11 mouse cellular contexts compared by ENCODE assay signal in genomic region chr6:86667061-86667460, GRCm38 (mm10). TPM values are rescaled to one million over a fixed set of nuclear protein-coding genes. Genes with fewer than 3 reads are reported as not detected.
A peak's percentile ranks its signal among the peaks of the same experiment; 100 is the strongest.
DNase-seq lines count a peak whose midpoint lies in the region; ATAC-seq and TF ChIP-seq lines count a peak whose summit lies in the region.
"Had no signal": no experiment of that assay in that cellular context is flagged by ENCODE, and none has a peak within 500 bp of the region (broad histone marks: within the 10 kb centered on the region; RNA-seq: fewer than 3 reads in every experiment).

No protein-coding gene starts in this region.

- peaks cover 29% of the 10 kb centered on the region for H3K36me3 ChIP-seq in forebrain, postnatal 0 days (ENCODE audit: insufficient read depth)
- no peaks in the 10 kb centered on the region; the same call in 1 of the 2 replicates for H3K36me3 ChIP-seq in forebrain, embryonic 11.5 days (ENCODE audit: control insufficient read depth, insufficient read depth, low read length)
- peaks cover 1% of the 10 kb centered on the region; the same call in 1 of the 2 replicates for H3K36me3 ChIP-seq in testis, adult 2 months (ENCODE audit: control insufficient read depth, insufficient read depth, low read length)
- peaks cover 19% of the 10 kb centered on the region for H3K36me3 ChIP-seq in macrophage (ENCODE audit: inconsistent target)
- H3K36me3 ChIP-seq in stomach, postnatal 0 days (ENCODE audit: control insufficient read depth, insufficient read depth, low read length) = peaks cover 5% of the 10 kb centered on the region; the same call in 1 of the 2 replicates

- no peaks in the 10 kb centered on the region for H3K9me3 ChIP-seq in forebrain, postnatal 0 days (ENCODE audit: low read length)
- H3K9me3 ChIP-seq in forebrain, embryonic 11.5 days (ENCODE audit: control insufficient read depth, low read length) = no peaks in the 10 kb centered on the region
- H3K9me3 ChIP-seq in stomach, postnatal 0 days (ENCODE audit: control insufficient read depth, low read length) = no peaks in the 10 kb centered on the region

- no peak for DNase-seq in forebrain, postnatal 0 days
- DNase-seq in forebrain, embryonic 11.5 days (ENCODE audit: low spot score) = no peak
- no peak for DNase-seq in testis, postnatal 14 days (ENCODE audit: low spot score)
- no peak for DNase-seq in stomach, postnatal 0 days (ENCODE audit: low spot score)
- no peak for DNase-seq in gastrocnemius, adult 18-20 months (ENCODE audit: low spot score)
- DNase-seq: kidney, postnatal 25 days; right cerebral cortex, adult 18-20 months; thymus, adult 18-20 months had no signal

- 91% methylated on average over 10 of the region's 10 CpGs for WGBS in forebrain, postnatal 0 days
- WGBS in forebrain, embryonic 11.5 days = 93% methylated on average over 10 of the region's 10 CpGs
- 94% methylated on average over 10 of the region's 10 CpGs for WGBS in macrophage (ENCODE audit: missing documents)
- 81% methylated on average over 10 of the region's 10 CpGs for WGBS in stomach, postnatal 0 days

- no peaks in the 10 kb centered on the region for H3K27me3 ChIP-seq in forebrain, postnatal 0 days (ENCODE audit: insufficient read depth, low read length)
- H3K27me3 ChIP-seq in forebrain, embryonic 11.5 days (ENCODE audit: control insufficient read depth, insufficient read depth, low read length) = no peaks in the 10 kb centered on the region
- no peaks in the 10 kb centered on the region for H3K27me3 ChIP-seq in testis, adult 2 months (ENCODE audit: control insufficient read depth, insufficient read depth, low read length)
- no peaks in the 10 kb centered on the region for H3K27me3 ChIP-seq in stomach, postnatal 0 days (ENCODE audit: control insufficient read depth, insufficient read depth, low read length)

- H3K9ac ChIP-seq in forebrain, postnatal 0 days = no peak overlapping the region
- no peak overlapping the region for H3K9ac ChIP-seq in forebrain, embryonic 11.5 days (ENCODE audit: low read length)
- no peak overlapping the region for H3K9ac ChIP-seq in stomach, postnatal 0 days (ENCODE audit: low read length)

- TF ChIP-seq POLR2A in testis, adult 2 months (IDR thresholded peaks at IDR 0.05; ENCODE audit: control insufficient read depth, low read depth, low read length) = no peak

- peaks cover 10% of the 10 kb centered on the region for H3K4me1 ChIP-seq in forebrain, postnatal 0 days (ENCODE audit: insufficient read depth)
- peaks cover 3% of the 10 kb centered on the region; the same call in 1 of the 2 replicates for H3K4me1 ChIP-seq in forebrain, embryonic 11.5 days (replicated peaks; ENCODE audit: control insufficient read depth, insufficient read depth, low read length)
- H3K4me1 ChIP-seq in testis, adult 2 months (ENCODE audit: control insufficient read depth, insufficient read depth, low read length) = peaks cover 7% of the 10 kb centered on the region
- H3K4me1 ChIP-seq in stomach, postnatal 0 days (replicated peaks; ENCODE audit: control insufficient read depth, insufficient read depth) = no peaks in the 10 kb centered on the region

- no peak for ATAC-seq in forebrain, postnatal 0 days
- no peak for ATAC-seq in forebrain, embryonic 11.5 days (replicated peaks; ENCODE audit: low FRiP score)
- no peak for ATAC-seq in stomach, postnatal 0 days (ENCODE audit: low FRiP score, low TSS enrichment)
- ATAC-seq in megakaryocyte progenitor cell, adult 5-6 weeks (replicated peaks; ENCODE audit: poor library complexity) = no peak

- H3K79me2 ChIP-seq in macrophage (ENCODE audit: inconsistent target) = peaks cover 47% of the 10 kb centered on the region; the same call in 1 of the 2 replicates

- TF ChIP-seq EP300 in stomach, postnatal 0 days (optimal IDR thresholded peaks at IDR 0.05) = no peak

- TF ChIP-seq CTCF in forebrain, postnatal 0 days (IDR thresholded peaks at IDR 0.05; ENCODE audit: low read depth) = no peak
- TF ChIP-seq CTCF in testis, adult 2 months (IDR thresholded peaks at IDR 0.05; ENCODE audit: control insufficient read depth, insufficient read depth, insufficient replicate concordance, low read depth, low read length) = no peak
- no peak for TF ChIP-seq CTCF in stomach, postnatal 0 days (IDR thresholded peaks at IDR 0.05; ENCODE audit: low read depth)

- H3K4me2 ChIP-seq in forebrain, postnatal 0 days (ENCODE audit: low read depth) = peak overlapping the region; percentile 77; the same call in 1 of the 2 replicates
- H3K4me2 ChIP-seq in forebrain, embryonic 11.5 days (ENCODE audit: low read depth, low read length, severe bottlenecking) = no peak overlapping the region
- peak overlapping the region; percentile 85; the same call in 1 of the 2 replicates for H3K4me2 ChIP-seq in stomach, postnatal 0 days (replicated peaks; ENCODE audit: low read depth)

- no peak overlapping the region for H3K27ac ChIP-seq in forebrain, postnatal 0 days (ENCODE audit: low read depth, low read length)
- no peak overlapping the region for H3K27ac ChIP-seq in forebrain, embryonic 11.5 days (ENCODE audit: low read depth, low read length)
- no peak overlapping the region for H3K27ac ChIP-seq in testis, adult 2 months (ENCODE audit: control insufficient read depth, insufficient read depth, low read depth, low read length)
- H3K27ac ChIP-seq in macrophage = 0 out of 2 replicates have a peak overlapping the region, but pooled peaks have one; percentile 65
- H3K27ac ChIP-seq in stomach, postnatal 0 days (replicated peaks) = no peak overlapping the region

- no peak overlapping the region for H3K4me3 ChIP-seq in forebrain, postnatal 0 days (ENCODE audit: low read depth, low read length)
- H3K4me3 ChIP-seq in forebrain, embryonic 11.5 days (ENCODE audit: low read depth, low read length) = no peak overlapping the region
- peak overlapping the region; percentile 98 for H3K4me3 ChIP-seq in testis, adult 2 months (ENCODE audit: control insufficient read depth, low read depth, low read length)
- no peak overlapping the region for H3K4me3 ChIP-seq in macrophage (ENCODE audit: inconsistent target)
- no peak overlapping the region; the same call in 1 of the 2 replicates for H3K4me3 ChIP-seq in stomach, postnatal 0 days (ENCODE audit: low read depth, low read length)

RNA-seq across cellular contexts. Expression of gene Mxd1, which starts 1.9 kb away (rescaled TPM):
- total RNA-seq in forebrain, postnatal 0 days (2014; rRNA removed) = 10.7 and 13.8 TPM in 2 replicates
- 6.9 and 10.0 TPM in 2 replicates for polyA plus RNA-seq in forebrain, postnatal 0 days (2015; fragmentation: Nextera tagmentation; extraction: Ambion mirVana)
- 16.8 and 17.5 TPM in 2 replicates for polyA plus RNA-seq in forebrain, embryonic 11.5 days (2014; fragmentation: Nextera tagmentation; extraction: Ambion mirVana)
- polyA plus RNA-seq in testis, adult 2 months (2012; rRNA removed) = 29.6 and 31.4 TPM in 2 replicates
- 1,000 to 10,000 TPM in 1 of 26 experiments, 100 to 1,000 TPM in 16, 10 to 100 TPM in 9; 61.3 to 1,007 (median 147) TPM for total RNA-seq in macrophage (2018; cell fraction: chromatin; rRNA removed)
- 100 to 1,000 TPM in 11 of 26 experiments, 10 to 100 TPM in 15; 29.4 to 210 (median 75.4) TPM for total RNA-seq in macrophage (2018; cell fraction: cytosol; rRNA removed)
- 100 to 1,000 TPM in 22 of 26 experiments, 10 to 100 TPM in 4; 56.7 to 719 (median 216) TPM for total RNA-seq in macrophage (2018; cell fraction: nucleus; rRNA removed)
- polyA plus RNA-seq in macrophage (2018) = 6.7 to 27.0 TPM (median 16.6 TPM) in 3 replicates
- 24.4 and 27.3 TPM in 2 replicates for polyA plus RNA-seq in stomach, postnatal 0 days (2015; fragmentation: Nextera tagmentation; extraction: Ambion mirVana)
- 17.6 and 19.4 TPM in 2 replicates for total RNA-seq in megakaryocyte progenitor cell, adult 5-6 weeks (2015)
- 17.6 and 18.1 TPM in 2 replicates for total RNA-seq in megakaryocyte progenitor cell, adult 5-6 weeks (2017)
- 1 to 10 TPM; 2.6 TPM for total RNA-seq in gastrocnemius, adult 18-20 months (2021)

RNA-seq across cellular contexts. Expression of gene Snrnp27, which starts 17.3 kb away (rescaled TPM):
- total RNA-seq in forebrain, postnatal 0 days (2014; rRNA removed) = 62.6 and 77.1 TPM in 2 replicates
- 112 and 129 TPM in 2 replicates for polyA plus RNA-seq in forebrain, postnatal 0 days (2015; fragmentation: Nextera tagmentation; extraction: Ambion mirVana)
- polyA plus RNA-seq in forebrain, embryonic 11.5 days (2014; fragmentation: Nextera tagmentation; extraction: Ambion mirVana) = 128 and 139 TPM in 2 replicates
- polyA plus RNA-seq in testis, adult 2 months (2012; rRNA removed) = 18.4 and 24.2 TPM in 2 replicates
- total RNA-seq in macrophage (2018; cell fraction: chromatin; rRNA removed) = 10 to 100 TPM; 31.3 to 90.8 (median 51.6) TPM
- 100 to 1,000 TPM in 1 of 26 experiments, 10 to 100 TPM in 25; 58.5 to 100 (median 76.7) TPM for total RNA-seq in macrophage (2018; cell fraction: cytosol; rRNA removed)
- 10 to 100 TPM; 22.2 to 63.1 (median 37.4) TPM for total RNA-seq in macrophage (2018; cell fraction: nucleus; rRNA removed)
- polyA plus RNA-seq in macrophage (2018) = 70.4 to 87.8 TPM (median 86.6 TPM) in 3 replicates
- polyA plus RNA-seq in stomach, postnatal 0 days (2015; fragmentation: Nextera tagmentation; extraction: Ambion mirVana) = 82.7 and 90.8 TPM in 2 replicates
- 80.1 and 86.4 TPM in 2 replicates for total RNA-seq in megakaryocyte progenitor cell, adult 5-6 weeks (2015)
- 87.2 and 125 TPM in 2 replicates for total RNA-seq in megakaryocyte progenitor cell, adult 5-6 weeks (2017)
- 10 to 100 TPM; 77.6 to 78.6 TPM for total RNA-seq in gastrocnemius, adult 18-20 months (2021)

RNA-seq across cellular contexts. Expression of gene Asprv1, which starts 39.1 kb away (rescaled TPM):
- 1.8 and 3.2 TPM in 2 replicates for total RNA-seq in forebrain, postnatal 0 days (2014; rRNA removed)
- polyA plus RNA-seq in forebrain, postnatal 0 days (2015; fragmentation: Nextera tagmentation; extraction: Ambion mirVana) = 1.6 TPM in 2 replicates
- polyA plus RNA-seq in forebrain, embryonic 11.5 days (2014; fragmentation: Nextera tagmentation; extraction: Ambion mirVana) = 0.35 and 0.59 TPM in 2 replicates
- polyA plus RNA-seq in testis, adult 2 months (2012; rRNA removed) = 0.75 and 0.77 TPM in 2 replicates
- total RNA-seq in macrophage (2018; cell fraction: chromatin; rRNA removed) = 1 to 10 TPM in 7 of 26 experiments, under 1 TPM in 12, not detected in 7; 0.43 to 2.2 (median 0.89) TPM
- total RNA-seq in macrophage (2018; cell fraction: cytosol; rRNA removed) = under 1 TPM in 14 of 26 experiments, not detected in 12; 0.07 to 0.66 (median 0.19) TPM
- 1 to 10 TPM in 7 of 26 experiments, under 1 TPM in 11, not detected in 8; 0.40 to 2.0 (median 0.75) TPM for total RNA-seq in macrophage (2018; cell fraction: nucleus; rRNA removed)
- 0.14 to 0.17 TPM in 2 of 3 replicates, not detected in the other for polyA plus RNA-seq in macrophage (2018)
- 2,145 and 2,418 TPM in 2 replicates for polyA plus RNA-seq in stomach, postnatal 0 days (2015; fragmentation: Nextera tagmentation; extraction: Ambion mirVana)
- total RNA-seq in megakaryocyte progenitor cell, adult 5-6 weeks (2015) = 1.3 and 1.9 TPM in 2 replicates
- total RNA-seq in megakaryocyte progenitor cell, adult 5-6 weeks (2017) = 0.98 and 1.5 TPM in 2 replicates
- total RNA-seq in gastrocnemius, adult 18-20 months (2021) = not detected

Comparison
In these comparisons a context has a peak if more than half of its experiments do, and no peak if none do; other contexts are left out.
1. RNA of gene Asprv1, which starts 39.1 kb away (polyA plus RNA-seq): 2,145 to 2,418 TPM in stomach, postnatal 0 days; 1.6 TPM in forebrain, postnatal 0 days, 0.75 to 0.77 TPM in testis, adult 2 months, 0.35 to 0.59 TPM in forebrain, embryonic 11.5 days and 0.14 to 0.17 TPM in macrophage; every median in the first group is over 100 times any median in the second.